ENCODE assay signal across 13 mouse cellular contexts in genomic region chr12:15603319-15603718, GRCm38 (mm10).
DNase-seq lines count a peak whose midpoint lies in the region; ATAC-seq and TF ChIP-seq lines count a peak whose summit lies in the region.
"Had no signal": no experiment of that assay in that cellular context is flagged by ENCODE, and none has a peak within 500 bp of the region (broad histone marks: within the 10 kb centered on the region; RNA-seq: fewer than 3 reads in every experiment).

No protein-coding gene starts in this region.

- no peak for TF ChIP-seq CTCF in hindbrain, postnatal 0 days (IDR thresholded peaks at IDR 0.05; ENCODE audit: low read depth)

- no peak overlapping the region for H3K4me2 ChIP-seq in forebrain, embryonic 14.5 days (ENCODE audit: low read length)
- H3K4me2 ChIP-seq in forebrain, embryonic 12.5 days: no peak overlapping the region
- H3K4me2 ChIP-seq in hindbrain, postnatal 0 days (ENCODE audit: low read depth, low read length): no peak overlapping the region
- no peak overlapping the region for H3K4me2 ChIP-seq in midbrain, embryonic 12.5 days (replicated peaks)
- H3K4me2 ChIP-seq: embryonic facial prominence, embryonic 15.5 days had no signal

- H3K4me3 ChIP-seq in forebrain, embryonic 14.5 days (ENCODE audit: low read depth, low read length): no peak overlapping the region
- H3K4me3 ChIP-seq in forebrain, embryonic 12.5 days (replicated peaks): no peak overlapping the region
- H3K4me3 ChIP-seq in hindbrain, postnatal 0 days (ENCODE audit: low read length): no peak overlapping the region
- no peak overlapping the region for H3K4me3 ChIP-seq in midbrain, embryonic 12.5 days
- H3K4me3 ChIP-seq: embryonic facial prominence, embryonic 15.5 days had no signal

- H3K27ac ChIP-seq in forebrain, embryonic 14.5 days (ENCODE audit: low read depth, low read length): no peak overlapping the region
- no peak overlapping the region for H3K27ac ChIP-seq in forebrain, embryonic 12.5 days
- H3K27ac ChIP-seq in hindbrain, postnatal 0 days: no peak overlapping the region
- no peak overlapping the region for H3K27ac ChIP-seq in midbrain, embryonic 12.5 days (replicated peaks)
- H3K27ac ChIP-seq: embryonic facial prominence, embryonic 15.5 days; liver, embryonic 14.5 days; macrophage had no signal

- 62% methylated on average over 5 of the region's 5 CpGs for WGBS in forebrain, embryonic 14.5 days
- 47% methylated on average over 5 of the region's 5 CpGs for WGBS in forebrain, embryonic 12.5 days
- 43% methylated on average over 5 of the region's 5 CpGs for WGBS in hindbrain, postnatal 0 days
- 52% methylated on average over 5 of the region's 5 CpGs for WGBS in midbrain, embryonic 12.5 days

- peak; percentile 63 for DNase-seq in forebrain, embryonic 14.5 days (ENCODE audit: low spot score)
- DNase-seq in embryo, embryonic 11.5 days (ENCODE audit: low read depth, low spot score): peak; percentile 29
- peak; percentile 58 for DNase-seq in hindbrain, postnatal 0 days (ENCODE audit: low spot score)
- DNase-seq in thymus, postnatal 25 days: no peak
- DNase-seq in urinary bladder, postnatal 14 days (ENCODE audit: low spot score): no peak
- no peak for DNase-seq in kidney, adult 11 months
- DNase-seq: kidney, adult 8-10 months; thymus, adult 18-20 months had no signal

- H3K27me3 ChIP-seq in forebrain, embryonic 14.5 days (replicated peaks; ENCODE audit: control insufficient read depth, insufficient read depth, low read length): no peaks in the 10 kb centered on the region
- H3K27me3 ChIP-seq in forebrain, embryonic 12.5 days: no peaks in the 10 kb centered on the region
- H3K27me3 ChIP-seq in hindbrain, postnatal 0 days (ENCODE audit: insufficient read depth, low read length): no peaks in the 10 kb centered on the region
- H3K27me3 ChIP-seq in midbrain, embryonic 12.5 days: no peaks in the 10 kb centered on the region
- H3K27me3 ChIP-seq: embryonic facial prominence, embryonic 15.5 days had no signal

- ATAC-seq in forebrain, embryonic 14.5 days: peak; percentile 42; the same call in 1 of the 2 replicates
- ATAC-seq in forebrain, embryonic 12.5 days (ENCODE audit: low FRiP score): no peak
- ATAC-seq in hindbrain, postnatal 0 days: no peak
- ATAC-seq in midbrain, embryonic 12.5 days (ENCODE audit: low FRiP score, low read depth): 0 out of 2 replicates have a peak, but pooled peaks have one; percentile 54

- no peaks in the 10 kb centered on the region for H3K36me3 ChIP-seq in forebrain, embryonic 14.5 days (ENCODE audit: control insufficient read depth, insufficient read depth, low read length)
- H3K36me3 ChIP-seq in forebrain, embryonic 12.5 days (replicated peaks): no peaks in the 10 kb centered on the region
- H3K36me3 ChIP-seq in hindbrain, postnatal 0 days (ENCODE audit: insufficient read depth, low read length): no peaks in the 10 kb centered on the region
- no peaks in the 10 kb centered on the region for H3K36me3 ChIP-seq in midbrain, embryonic 12.5 days
- H3K36me3 ChIP-seq: embryonic facial prominence, embryonic 15.5 days had no signal

- H3K4me1 ChIP-seq in forebrain, embryonic 14.5 days (ENCODE audit: control insufficient read depth, insufficient read depth, low read length): no peaks in the 10 kb centered on the region
- peaks cover 19% of the 10 kb centered on the region for H3K4me1 ChIP-seq in forebrain, embryonic 12.5 days
- H3K4me1 ChIP-seq in hindbrain, postnatal 0 days (ENCODE audit: insufficient read depth, low read length): no peaks in the 10 kb centered on the region
- peaks cover 13% of the 10 kb centered on the region for H3K4me1 ChIP-seq in midbrain, embryonic 12.5 days

- H3K9ac ChIP-seq in forebrain, embryonic 14.5 days (ENCODE audit: low read length): no peak overlapping the region
- H3K9ac ChIP-seq in forebrain, embryonic 12.5 days: no peak overlapping the region
- H3K9ac ChIP-seq in hindbrain, postnatal 0 days (replicated peaks; ENCODE audit: low read length): no peak overlapping the region
- H3K9ac ChIP-seq in midbrain, embryonic 12.5 days (replicated peaks): no peak overlapping the region
- H3K9ac ChIP-seq: embryonic facial prominence, embryonic 15.5 days; liver, embryonic 14.5 days had no signal

- H3K9me3 ChIP-seq in forebrain, embryonic 14.5 days (replicated peaks; ENCODE audit: control insufficient read depth, low read length): no peaks in the 10 kb centered on the region
- H3K9me3 ChIP-seq in forebrain, embryonic 12.5 days: no peaks in the 10 kb centered on the region
- no peaks in the 10 kb centered on the region for H3K9me3 ChIP-seq in hindbrain, postnatal 0 days (ENCODE audit: low read length)
- no peaks in the 10 kb centered on the region for H3K9me3 ChIP-seq in midbrain, embryonic 12.5 days
- H3K9me3 ChIP-seq: embryonic facial prominence, embryonic 15.5 days had no signal

Comparison
In these comparisons a context has a peak if more than half of its experiments do, and no peak if none do; other contexts are left out.
1. ATAC-seq: peak in forebrain, embryonic 14.5 days (single experiment) and midbrain, embryonic 12.5 days (single experiment); none in forebrain, embryonic 12.5 days (single experiment) and hindbrain, postnatal 0 days (single experiment).
2. DNase-seq: peak in forebrain, embryonic 14.5 days (single experiment), embryo, embryonic 11.5 days (single experiment) and hindbrain, postnatal 0 days (single experiment); none in thymus, postnatal 25 days (single experiment), urinary bladder, postnatal 14 days (single experiment) and kidney, adult 11 months (single experiment).